Mouse (Mus musculus): ENCODE measurements around the gene Ext2. TPM values are rescaled to one million over a fixed set of nuclear protein-coding genes. Genes with fewer than 3 reads are reported as not detected.
A peak's percentile ranks its signal among the peaks of the same experiment; 100 is the strongest.

Ext2 gene
- polyA plus RNA-seq, 1 experiment from 2014 or later: 78.6 TPM

DNA sequence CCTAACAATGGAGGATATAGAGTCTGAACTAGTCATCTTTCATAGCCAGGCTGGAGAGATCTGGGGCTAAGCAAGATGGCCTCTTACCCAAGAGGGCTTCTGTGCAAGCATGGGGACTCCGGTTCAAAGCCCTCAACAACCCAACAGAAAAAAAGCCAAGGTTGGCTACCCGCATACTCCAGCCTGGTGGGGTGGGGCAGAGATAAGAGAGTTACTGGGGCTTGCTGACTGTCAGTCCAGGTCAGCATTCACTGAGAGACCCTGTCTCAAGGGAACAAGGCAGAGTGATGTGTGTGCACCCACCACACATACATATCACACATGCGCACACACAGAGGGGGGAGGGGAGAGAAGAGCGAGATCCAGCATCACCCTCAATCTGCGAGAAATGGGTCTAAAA is 4.6 kb downstream of the Ext2 start:
- peaks cover 5% of the 10 kb centered on the region for H3K4me1 ChIP-seq (replicated peaks; ENCODE audit: control insufficient read depth, insufficient read depth, low read length)
- ATAC-seq (replicated peaks; ENCODE audit: low FRiP score): no peak
- no peaks in the 10 kb centered on the region; the same call in 1 of the 2 replicates for H3K36me3 ChIP-seq (ENCODE audit: control insufficient read depth, insufficient read depth, low read length)
- 97% methylated on average over 5 of the region's 5 CpGs for WGBS
- H3K4me3 ChIP-seq (ENCODE audit: low read depth, low read length): no peak overlapping the region
- no peak overlapping the region for H3K9ac ChIP-seq (ENCODE audit: low read length)
- H3K27ac ChIP-seq (ENCODE audit: low read depth, low read length): no peak overlapping the region
- H3K4me2 ChIP-seq (ENCODE audit: low read depth, low read length, severe bottlenecking): no peak overlapping the region
- H3K9me3 ChIP-seq (ENCODE audit: control insufficient read depth, low read length): no peaks in the 10 kb centered on the region
- H3K27me3 ChIP-seq (ENCODE audit: control insufficient read depth, insufficient read depth, low read length): no peaks in the 10 kb centered on the region
- DNase-seq (ENCODE audit: low spot score): no peak

DNA sequence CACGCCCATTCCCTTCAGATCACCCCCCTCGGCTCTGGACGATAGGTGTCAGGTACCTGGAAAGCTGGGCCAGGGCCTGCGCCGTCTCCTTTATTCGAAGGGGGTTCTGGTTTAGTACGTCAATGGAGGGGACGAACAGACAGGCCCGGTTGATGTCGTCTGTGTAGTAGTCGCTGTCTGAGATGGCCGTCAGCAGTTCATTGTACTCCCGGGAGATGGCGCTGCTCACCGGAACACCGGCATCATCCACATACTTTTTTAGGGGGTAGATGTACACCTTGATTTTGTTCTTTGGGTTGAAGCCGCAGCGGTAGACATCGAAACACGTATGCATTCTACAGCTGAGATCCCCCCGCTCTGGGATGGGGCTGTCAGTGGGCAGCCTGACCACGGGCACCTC is 9.0 kb downstream of the Ext2 start:
- Histone ChIP-seq H3K9me3 (ENCODE audit: control insufficient read depth, low read length) (no peaks in the 10 kb centered on the region), H3K36me3 (ENCODE audit: control insufficient read depth, insufficient read depth, low read length) (no peaks in the 10 kb centered on the region; the same call in 1 of the 2 replicates), H3K27me3 (ENCODE audit: control insufficient read depth, insufficient read depth, low read length) (no peaks in the 10 kb centered on the region), H3K4me2 (ENCODE audit: low read depth, low read length, severe bottlenecking) (no peak overlapping the region), H3K9ac (ENCODE audit: low read length) (no peak overlapping the region), H3K4me3 (ENCODE audit: low read depth, low read length) (no peak overlapping the region), H3K27ac (ENCODE audit: low read depth, low read length) (no peak overlapping the region), H3K4me1 (replicated peaks; ENCODE audit: control insufficient read depth, insufficient read depth, low read length) (no peaks in the 10 kb centered on the region)
- 91% methylated on average over 22 of the region's 22 CpGs for WGBS
- ATAC-seq (replicated peaks; ENCODE audit: low FRiP score) (no peak), DNase-seq (ENCODE audit: low spot score) (no peak)

DNA sequence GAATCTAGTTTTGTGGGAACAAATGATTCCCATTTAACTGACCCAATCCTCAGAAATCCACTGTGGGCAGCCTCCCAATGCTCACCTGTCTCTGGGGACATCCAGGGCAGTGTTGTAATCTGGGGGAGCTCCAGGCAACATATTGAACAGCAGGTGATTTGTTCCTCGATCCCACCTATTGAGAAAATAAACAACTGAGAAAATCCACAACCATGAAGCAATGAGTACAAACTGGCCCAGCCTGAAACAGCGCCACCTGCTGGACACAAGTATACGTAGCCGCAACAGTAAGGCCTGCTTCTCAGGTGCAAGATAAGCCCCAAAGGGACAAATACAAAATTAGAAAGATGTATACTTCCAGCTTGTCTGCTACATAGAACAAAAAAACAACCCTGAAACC is 10.6 kb downstream of the Ext2 start:
- WGBS: 27% methylated on average over 4 of the region's 4 CpGs
- Histone ChIP-seq H3K27ac (ENCODE audit: low read depth, low read length) (no peak overlapping the region), H3K9ac (ENCODE audit: low read length) (no peak overlapping the region), H3K4me3 (ENCODE audit: low read depth, low read length) (no peak overlapping the region), H3K4me2 (ENCODE audit: low read depth, low read length, severe bottlenecking) (no peak overlapping the region), H3K4me1 (replicated peaks; ENCODE audit: control insufficient read depth, insufficient read depth, low read length) (no peaks in the 10 kb centered on the region), H3K36me3 (ENCODE audit: control insufficient read depth, insufficient read depth, low read length) (no peaks in the 10 kb centered on the region; the same call in 1 of the 2 replicates), H3K27me3 (ENCODE audit: control insufficient read depth, insufficient read depth, low read length) (no peaks in the 10 kb centered on the region), H3K9me3 (ENCODE audit: control insufficient read depth, low read length) (no peaks in the 10 kb centered on the region)
- peak; percentile 84 for DNase-seq (ENCODE audit: low spot score)
- no peak for ATAC-seq (replicated peaks; ENCODE audit: low FRiP score)

DNA sequence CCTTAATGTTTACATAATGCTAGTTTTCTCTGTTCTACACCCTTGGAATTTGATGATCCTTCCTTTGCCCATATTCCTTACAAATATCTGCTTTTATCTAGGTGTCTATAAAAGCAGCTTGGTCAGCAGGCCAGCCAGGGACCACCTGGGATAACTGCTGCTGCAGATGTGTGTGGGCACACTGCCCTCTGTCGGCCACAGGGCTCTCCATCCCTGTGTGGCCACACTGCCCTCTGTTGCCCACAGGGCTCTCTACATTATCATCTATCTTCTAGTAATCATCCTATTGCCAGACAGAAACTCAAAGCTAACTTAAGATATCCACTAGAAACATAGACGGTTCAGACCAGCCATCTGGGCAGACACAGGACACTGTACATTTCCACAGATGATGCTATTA is 12.4 kb downstream of the Ext2 start:
- ATAC-seq (replicated peaks; ENCODE audit: low FRiP score) (no peak), DNase-seq (ENCODE audit: low spot score) (peak; percentile 64)
- Histone ChIP-seq H3K36me3 (ENCODE audit: control insufficient read depth, insufficient read depth, low read length) (peaks cover 3% of the 10 kb centered on the region; the same call in 1 of the 2 replicates), H3K4me2 (ENCODE audit: low read depth, low read length, severe bottlenecking) (no peak overlapping the region), H3K27ac (ENCODE audit: low read depth, low read length) (no peak overlapping the region), H3K27me3 (ENCODE audit: control insufficient read depth, insufficient read depth, low read length) (no peaks in the 10 kb centered on the region), H3K9me3 (ENCODE audit: control insufficient read depth, low read length) (no peaks in the 10 kb centered on the region), H3K9ac (ENCODE audit: low read length) (no peak overlapping the region), H3K4me1 (replicated peaks; ENCODE audit: control insufficient read depth, insufficient read depth, low read length) (no peaks in the 10 kb centered on the region), H3K4me3 (ENCODE audit: low read depth, low read length) (no peak overlapping the region)
- 7% methylated on average over 2 of the region's 2 CpGs for WGBS

DNA sequence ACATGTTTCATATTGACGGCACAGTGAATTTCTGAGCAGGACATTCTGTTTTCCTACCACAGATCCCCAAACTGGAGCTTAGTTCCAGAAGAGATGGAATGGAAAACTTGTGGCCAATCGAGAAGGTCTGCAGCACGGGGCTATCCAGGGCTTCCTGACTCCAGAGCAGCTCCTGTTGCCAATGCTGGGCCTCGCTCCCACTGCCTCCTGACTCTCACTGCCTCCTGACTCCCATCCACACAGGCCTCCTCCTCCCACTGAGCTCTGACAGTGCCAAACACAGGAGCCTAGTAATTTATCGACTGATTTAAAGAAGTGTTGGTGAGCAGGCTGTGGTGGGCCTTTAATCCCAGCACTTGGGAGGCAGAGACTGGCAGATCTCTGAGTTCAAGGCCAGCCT is 14.3 kb downstream of the Ext2 start:
- Histone ChIP-seq H3K36me3 (ENCODE audit: control insufficient read depth, insufficient read depth, low read length) (peaks cover 3% of the 10 kb centered on the region; the same call in 1 of the 2 replicates), H3K9me3 (ENCODE audit: control insufficient read depth, low read length) (no peaks in the 10 kb centered on the region), H3K27me3 (ENCODE audit: control insufficient read depth, insufficient read depth, low read length) (no peaks in the 10 kb centered on the region), H3K9ac (ENCODE audit: low read length) (no peak overlapping the region), H3K4me1 (replicated peaks; ENCODE audit: control insufficient read depth, insufficient read depth, low read length) (no peaks in the 10 kb centered on the region), H3K4me3 (ENCODE audit: low read depth, low read length) (no peak overlapping the region), H3K4me2 (ENCODE audit: low read depth, low read length, severe bottlenecking) (no peak overlapping the region), H3K27ac (ENCODE audit: low read depth, low read length) (no peak overlapping the region)
- ATAC-seq (replicated peaks; ENCODE audit: low FRiP score) (no peak), DNase-seq (ENCODE audit: low spot score) (no peak)
- 91% methylated on average over 5 of the region's 5 CpGs for WGBS

DNA sequence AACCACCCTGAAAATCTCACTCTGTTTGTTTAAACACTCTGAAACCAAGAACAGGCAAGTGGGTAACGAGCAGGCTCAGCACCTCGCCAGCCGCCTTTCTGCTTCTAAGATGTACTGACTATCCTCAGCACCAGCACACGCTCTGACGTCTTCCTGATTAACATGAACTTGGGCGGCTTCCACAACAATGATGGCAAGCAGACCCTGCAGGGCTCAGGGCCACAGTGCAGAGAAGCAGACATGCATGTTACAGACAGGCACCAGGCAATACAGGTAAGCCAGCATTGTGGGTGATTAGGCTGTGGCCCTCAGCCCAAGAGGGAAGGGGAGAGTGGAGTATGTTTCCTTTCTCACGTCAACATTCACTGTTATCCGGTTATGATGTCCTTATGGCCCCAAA is 14.9 kb downstream of the Ext2 start:
- H3K27me3 ChIP-seq (ENCODE audit: control insufficient read depth, insufficient read depth, low read length): no peaks in the 10 kb centered on the region
- H3K4me1 ChIP-seq (replicated peaks; ENCODE audit: control insufficient read depth, insufficient read depth, low read length): no peaks in the 10 kb centered on the region
- H3K27ac ChIP-seq (ENCODE audit: low read depth, low read length): no peak overlapping the region
- no peak overlapping the region for H3K4me2 ChIP-seq (ENCODE audit: low read depth, low read length, severe bottlenecking)
- no peaks in the 10 kb centered on the region for H3K9me3 ChIP-seq (ENCODE audit: control insufficient read depth, low read length)
- WGBS: 87% methylated on average over 8 of the region's 8 CpGs
- DNase-seq (ENCODE audit: low spot score): no peak
- ATAC-seq (replicated peaks; ENCODE audit: low FRiP score): no peak
- peaks cover 3% of the 10 kb centered on the region; the same call in 1 of the 2 replicates for H3K36me3 ChIP-seq (ENCODE audit: control insufficient read depth, insufficient read depth, low read length)
- no peak overlapping the region for H3K4me3 ChIP-seq (ENCODE audit: low read depth, low read length)
- no peak overlapping the region for H3K9ac ChIP-seq (ENCODE audit: low read length)

DNA sequence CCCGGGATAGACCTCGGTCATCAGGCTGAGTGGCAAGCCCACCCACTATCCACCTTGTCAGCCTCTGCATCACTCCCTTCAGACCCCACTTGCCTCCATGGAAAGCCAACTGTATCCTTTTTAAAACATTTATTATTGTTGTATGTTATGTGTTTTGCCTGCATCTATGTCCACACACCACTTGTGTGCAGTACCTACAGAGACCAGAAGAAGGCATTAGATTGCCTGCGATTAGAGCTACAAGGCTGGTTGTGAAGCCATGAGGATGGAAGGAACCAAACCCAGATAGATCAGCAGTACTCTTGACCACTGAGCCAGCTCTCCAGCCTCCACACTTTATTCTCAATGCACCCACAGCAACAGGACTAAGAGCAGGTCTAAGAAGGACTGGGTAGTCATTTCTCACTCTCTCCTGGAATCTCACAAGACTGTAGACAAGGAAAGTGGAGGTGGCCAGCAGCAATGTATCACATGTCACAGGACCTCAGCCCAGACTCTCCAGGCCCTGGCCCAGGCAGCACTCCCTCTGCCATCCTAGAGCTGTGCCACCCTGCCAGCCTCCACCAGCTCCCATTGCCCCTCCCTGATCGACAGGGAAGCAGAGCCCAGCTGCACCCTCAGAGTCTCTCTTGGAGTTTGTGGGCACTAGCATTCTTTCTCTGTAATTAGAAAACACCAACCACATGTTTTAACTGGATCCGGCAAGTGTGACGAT is 15.7 kb downstream of the Ext2 start:
- Histone ChIP-seq H3K4me1 (replicated peaks; ENCODE audit: control insufficient read depth, insufficient read depth, low read length) (no peaks in the 10 kb centered on the region), H3K4me2 (ENCODE audit: low read depth, low read length, severe bottlenecking) (no peak overlapping the region), H3K9ac (ENCODE audit: low read length) (no peak overlapping the region), H3K36me3 (ENCODE audit: control insufficient read depth, insufficient read depth, low read length) (peaks cover 3% of the 10 kb centered on the region; the same call in 1 of the 2 replicates), H3K4me3 (ENCODE audit: low read depth, low read length) (no peak overlapping the region), H3K27me3 (ENCODE audit: control insufficient read depth, insufficient read depth, low read length) (no peaks in the 10 kb centered on the region), H3K9me3 (ENCODE audit: control insufficient read depth, low read length) (no peaks in the 10 kb centered on the region), H3K27ac (ENCODE audit: low read depth, low read length) (no peak overlapping the region)
- ATAC-seq (replicated peaks; ENCODE audit: low FRiP score): no peak
- DNase-seq (ENCODE audit: low spot score): no peak
- 85% methylated on average over 6 of the region's 6 CpGs for WGBS

DNA sequence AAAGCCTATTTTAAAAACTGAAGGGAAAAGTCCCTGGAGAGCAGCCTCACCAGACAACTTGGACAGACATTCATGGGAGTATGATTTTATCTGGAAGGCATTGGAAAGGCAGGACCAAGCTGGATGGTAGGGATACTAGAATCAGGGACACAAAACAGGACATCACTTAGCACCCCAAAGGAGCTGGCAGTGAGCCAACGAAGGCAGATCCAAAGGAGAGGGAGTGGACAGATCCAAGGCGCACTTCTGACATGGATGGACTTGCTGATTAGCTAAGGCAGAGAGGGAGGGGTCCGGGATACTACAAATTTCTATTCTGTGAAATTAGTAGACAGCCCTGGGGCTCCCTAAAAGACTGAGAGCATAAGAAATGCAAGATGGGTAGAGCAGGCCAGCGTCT is 16.8 kb downstream of the Ext2 start:
- Histone ChIP-seq H3K36me3 (ENCODE audit: control insufficient read depth, insufficient read depth, low read length) (peaks cover 3% of the 10 kb centered on the region; the same call in 1 of the 2 replicates), H3K9me3 (ENCODE audit: control insufficient read depth, low read length) (no peaks in the 10 kb centered on the region), H3K27ac (ENCODE audit: low read depth, low read length) (no peak overlapping the region), H3K4me3 (ENCODE audit: low read depth, low read length) (no peak overlapping the region), H3K27me3 (ENCODE audit: control insufficient read depth, insufficient read depth, low read length) (no peaks in the 10 kb centered on the region), H3K4me1 (replicated peaks; ENCODE audit: control insufficient read depth, insufficient read depth, low read length) (no peaks in the 10 kb centered on the region), H3K4me2 (ENCODE audit: low read depth, low read length, severe bottlenecking) (no peak overlapping the region), H3K9ac (ENCODE audit: low read length) (no peak overlapping the region)
- 93% methylated on average over 4 of the region's 4 CpGs for WGBS
- ATAC-seq (replicated peaks; ENCODE audit: low FRiP score): no peak
- no peak for DNase-seq (ENCODE audit: low spot score)

DNA sequence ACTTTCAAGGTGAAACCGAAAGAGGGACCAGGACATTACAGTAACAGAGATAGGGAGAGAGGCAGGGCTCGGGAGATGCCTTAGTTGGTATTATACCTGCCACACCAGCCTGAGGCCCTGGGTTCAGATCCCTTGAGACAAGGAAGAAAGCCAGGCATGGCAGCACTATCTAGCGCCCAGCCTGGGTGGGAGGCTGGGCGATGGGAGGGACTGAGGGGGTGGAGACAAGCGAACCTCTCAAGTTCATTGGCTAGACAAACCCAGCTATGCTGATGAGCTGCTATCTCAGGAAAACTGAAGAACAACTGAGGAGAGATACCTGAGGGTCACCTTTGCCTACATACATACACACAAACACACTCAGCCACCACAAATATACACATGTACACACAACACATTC is 17.3 kb downstream of the Ext2 start:
- no peaks in the 10 kb centered on the region for H3K27me3 ChIP-seq (ENCODE audit: control insufficient read depth, insufficient read depth, low read length)
- no peaks in the 10 kb centered on the region for H3K9me3 ChIP-seq (ENCODE audit: control insufficient read depth, low read length)
- H3K4me2 ChIP-seq (ENCODE audit: low read depth, low read length, severe bottlenecking): no peak overlapping the region
- H3K4me3 ChIP-seq (ENCODE audit: low read depth, low read length): no peak overlapping the region
- no peak for ATAC-seq (replicated peaks; ENCODE audit: low FRiP score)
- H3K36me3 ChIP-seq (ENCODE audit: control insufficient read depth, insufficient read depth, low read length): peaks cover 3% of the 10 kb centered on the region; the same call in 1 of the 2 replicates
- no peak overlapping the region for H3K27ac ChIP-seq (ENCODE audit: low read depth, low read length)
- H3K4me1 ChIP-seq (replicated peaks; ENCODE audit: control insufficient read depth, insufficient read depth, low read length): no peaks in the 10 kb centered on the region
- no peak for DNase-seq (ENCODE audit: low spot score)
- 79% methylated on average over 5 of the region's 5 CpGs for WGBS
- no peak overlapping the region for H3K9ac ChIP-seq (ENCODE audit: low read length)

All from forebrain, embryonic 11.5 days (tissue).